Mouse (Mus musculus) cortical plate, adult 2 months (tissue): ENCODE results near the gene Hnrnpl.

Source experiments
- CTCF ChIP-seq: fragments of 200-500 bp; IDR thresholded peaks from 2 replicates; pipeline ENCODE4 v1.5.1; 2011; ENCODE audit warnings: mild to moderate bottlenecking, control low read depth, low read length; ENCODE audit not compliant: insufficient read depth; ENCODE audit errors: extremely low read depth
- POLR2A ChIP-seq: fragments of 200-500 bp; IDR thresholded peaks from 2 replicates; pipeline ENCODE4 v1.6.1; 2011; ENCODE audit warnings: mild to moderate bottlenecking, low read length, control low read depth; ENCODE audit not compliant: insufficient read depth; ENCODE audit errors: extremely low read depth

GRCm38 (mm10) chr7:28806869-28807268 lies 1.5 kb upstream of the Hnrnpl start:
- no peak for TF ChIP-seq CTCF
- no peak for TF ChIP-seq POLR2A
